Mouse (Mus musculus) WW6 (cell line): Measurements from ENCODE around the gene Gucy2c.
A peak's percentile ranks its signal among the peaks of the same experiment; 100 is the strongest.
"Not testable (repeated sequence)": the region's sequence is repeated elsewhere in the genome, so short reads cannot be mapped to it uniquely, and the experiment has no call there.

ENCODE experiments used
- DNase-seq: peaks from one replicate; pipeline ENCODE4 v3.0.0-alpha.2; 2013; ENCODE audit warnings: low read depth, low spot score

Gucy2c gene

GRCm38 (mm10) chr6:136803739-136804633, 22.4 kb upstream of the Gucy2c start, which contains the start of gene Hist4h4:
Gene Hist4h4, minus strand, starts transcription at chr6:136804415.
- peak; percentile 90 for DNase-seq

GRCm38 (mm10) chr6:136803093-136803738, 21.7 kb upstream of the Gucy2c start:
- DNase-seq = no peak

GRCm38 (mm10) chr6:136801274-136801673, 19.7 kb upstream of the Gucy2c start:
- DNase-seq = no peak

GRCm38 (mm10) chr6:136800710-136801109, 19.1 kb upstream of the Gucy2c start:
- DNase-seq = no peak

GRCm38 (mm10) chr6:136797874-136798693, 16.5 kb upstream of the Gucy2c start:
- DNase-seq = not testable (repeated sequence)

- no peak for DNase-seq
Measured at GRCm38 (mm10) chr6:136795850-136796249, 14.3 kb upstream of the Gucy2c start.

GRCm38 (mm10) chr6:136795110-136795509, 13.5 kb upstream of the Gucy2c start:
- DNase-seq = no peak

- no peak for DNase-seq
Measured at GRCm38 (mm10) chr6:136793831-136794525, 12.4 kb upstream of the Gucy2c start.

GRCm38 (mm10) chr6:136792884-136793758, 11.6 kb upstream of the Gucy2c start:
- no peak for DNase-seq

- DNase-seq = no peak
Measured at GRCm38 (mm10) chr6:136789391-136789971, 7.9 kb upstream of the Gucy2c start.

- DNase-seq = no peak
Measured at GRCm38 (mm10) chr6:136782761-136783160, 1.2 kb upstream of the Gucy2c start.

GRCm38 (mm10) chr6:136782146-136782545, 581 bp upstream of the Gucy2c start:
- DNase-seq = no peak

- no peak for DNase-seq
Measured at GRCm38 (mm10) chr6:136776392-136776791, 5.2 kb downstream of the Gucy2c start.

GRCm38 (mm10) chr6:136769859-136770258, 11.7 kb downstream of the Gucy2c start:
- no peak for DNase-seq

GRCm38 (mm10) chr6:136769143-136769542, 12.4 kb downstream of the Gucy2c start:
- DNase-seq = no peak

- no peak for DNase-seq
Measured at GRCm38 (mm10) chr6:136763912-136764311, 17.7 kb downstream of the Gucy2c start.

- DNase-seq = no peak
Measured at GRCm38 (mm10) chr6:136750567-136750966, 31.0 kb downstream of the Gucy2c start.

- no peak for DNase-seq
Measured at GRCm38 (mm10) chr6:136745586-136745985, 36.0 kb downstream of the Gucy2c start.

GRCm38 (mm10) chr6:136743729-136744128, 37.8 kb downstream of the Gucy2c start:
- no peak for DNase-seq
